Mouse (Mus musculus): ENCODE results near the gene Ggt1. TPM values are rescaled to one million over a fixed set of nuclear protein-coding genes. Genes with fewer than 3 reads are reported as not detected.
"Not testable (repeated sequence)": the region's sequence is repeated elsewhere in the genome, so short reads cannot be mapped to it uniquely, and the experiment has no call there.

Gene Ggt1
- polyA plus RNA-seq, 2 experiments, result 0.34 to 1.3 TPM

GRCm38 (mm10) chr10:75562596-75562995, 1.2 kb downstream of the Ggt1 start:
- DNase-seq (ENCODE audit: low spot score) (no peak), ATAC-seq (ENCODE audit: low FRiP score, low read depth) (no peak)
- 83% methylated on average over 8 of the region's 8 CpGs for WGBS
- peaks cover 19% of the 10 kb centered on the region for H3K27me3 ChIP-seq (ENCODE audit: control insufficient read depth, insufficient read depth, low read length)
- no peak overlapping the region for H3K27ac ChIP-seq (replicated peaks; ENCODE audit: low read depth, low read length)
- H3K4me1 ChIP-seq (ENCODE audit: control insufficient read depth, insufficient read depth, low read length), result peaks cover 16% of the 10 kb centered on the region
- TF ChIP-seq POLR2A (IDR thresholded peaks at IDR 0.05; ENCODE audit: borderline replicate concordance, extremely low read depth, insufficient read depth, insufficient read length), result no peak
- H3K4me3 ChIP-seq (replicated peaks; ENCODE audit: low read length), result no peak overlapping the region
- H3K9ac ChIP-seq (ENCODE audit: low read depth, low read length, severe bottlenecking), result no peak overlapping the region
- H3K4me2 ChIP-seq (replicated peaks; ENCODE audit: low read depth, low read length, severe bottlenecking), result no peak overlapping the region
- H3K36me3 ChIP-seq (ENCODE audit: control insufficient read depth, insufficient read depth, low read length), result no peaks in the 10 kb centered on the region
- no peaks in the 10 kb centered on the region for H3K9me3 ChIP-seq (ENCODE audit: control insufficient read depth, low read length)

GRCm38 (mm10) chr10:75564687-75565265, 3.4 kb downstream of the Ggt1 start:
- peaks cover 12% of the 10 kb centered on the region for H3K27me3 ChIP-seq (ENCODE audit: control insufficient read depth, insufficient read depth, low read length)
- ATAC-seq (ENCODE audit: low FRiP score, low read depth) (no peak), DNase-seq (ENCODE audit: low spot score) (no peak)
- H3K4me1 ChIP-seq (ENCODE audit: control insufficient read depth, insufficient read depth, low read length), result peaks cover 4% of the 10 kb centered on the region
- no peaks in the 10 kb centered on the region for H3K9me3 ChIP-seq (ENCODE audit: control insufficient read depth, low read length)
- no peak overlapping the region for H3K9ac ChIP-seq (ENCODE audit: low read depth, low read length, severe bottlenecking)
- no peak for TF ChIP-seq POLR2A (IDR thresholded peaks at IDR 0.05; ENCODE audit: borderline replicate concordance, extremely low read depth, insufficient read depth, insufficient read length)
- 81% methylated on average over 12 of the region's 12 CpGs for WGBS
- no peaks in the 10 kb centered on the region for H3K36me3 ChIP-seq (ENCODE audit: control insufficient read depth, insufficient read depth, low read length)
- no peak overlapping the region for H3K4me3 ChIP-seq (replicated peaks; ENCODE audit: low read length)
- H3K4me2 ChIP-seq (replicated peaks; ENCODE audit: low read depth, low read length, severe bottlenecking), result no peak overlapping the region
- H3K27ac ChIP-seq (replicated peaks; ENCODE audit: low read depth, low read length), result no peak overlapping the region

- DNase-seq (ENCODE audit: low spot score), result no peak
- H3K9ac ChIP-seq (ENCODE audit: low read depth, low read length, severe bottlenecking), result no peak overlapping the region
- TF ChIP-seq POLR2A (IDR thresholded peaks at IDR 0.05; ENCODE audit: borderline replicate concordance, extremely low read depth, insufficient read depth, insufficient read length), result no peak
- H3K4me1 ChIP-seq (ENCODE audit: control insufficient read depth, insufficient read depth, low read length), result peaks cover 1% of the 10 kb centered on the region; the same call in 1 of the 2 replicates
- H3K36me3 ChIP-seq (ENCODE audit: control insufficient read depth, insufficient read depth, low read length), result no peaks in the 10 kb centered on the region
- H3K4me3 ChIP-seq (replicated peaks; ENCODE audit: low read length), result no peak overlapping the region
- H3K27ac ChIP-seq (replicated peaks; ENCODE audit: low read depth, low read length), result no peak overlapping the region
- H3K27me3 ChIP-seq (ENCODE audit: control insufficient read depth, insufficient read depth, low read length), result peaks cover 6% of the 10 kb centered on the region; the same call in 1 of the 2 replicates
- ATAC-seq (ENCODE audit: low FRiP score, low read depth), result no peak
- H3K9me3 ChIP-seq (ENCODE audit: control insufficient read depth, low read length), result no peaks in the 10 kb centered on the region
- no peak overlapping the region for H3K4me2 ChIP-seq (replicated peaks; ENCODE audit: low read depth, low read length, severe bottlenecking)
- 61% methylated on average over 6 of the region's 6 CpGs for WGBS
These were observed 4.0 kb downstream of the Ggt1 start for GRCm38 (mm10) chr10:75565436-75565835.

GRCm38 (mm10) chr10:75565906-75566305, 4.5 kb downstream of the Ggt1 start:
- H3K9me3 ChIP-seq (ENCODE audit: control insufficient read depth, low read length), result no peaks in the 10 kb centered on the region
- peaks cover 3% of the 10 kb centered on the region; the same call in 1 of the 2 replicates for H3K27me3 ChIP-seq (ENCODE audit: control insufficient read depth, insufficient read depth, low read length)
- ATAC-seq (ENCODE audit: low FRiP score, low read depth) (no peak), DNase-seq (ENCODE audit: low spot score) (no peak)
- no peak overlapping the region for H3K4me2 ChIP-seq (replicated peaks; ENCODE audit: low read depth, low read length, severe bottlenecking)
- H3K4me3 ChIP-seq (replicated peaks; ENCODE audit: low read length), result no peak overlapping the region
- no peak overlapping the region for H3K27ac ChIP-seq (replicated peaks; ENCODE audit: low read depth, low read length)
- H3K36me3 ChIP-seq (ENCODE audit: control insufficient read depth, insufficient read depth, low read length), result no peaks in the 10 kb centered on the region
- H3K4me1 ChIP-seq (ENCODE audit: control insufficient read depth, insufficient read depth, low read length), result no peaks in the 10 kb centered on the region
- H3K9ac ChIP-seq (ENCODE audit: low read depth, low read length, severe bottlenecking), result no peak overlapping the region
- WGBS, result 61% methylated on average over 7 of the region's 7 CpGs
- TF ChIP-seq POLR2A (IDR thresholded peaks at IDR 0.05; ENCODE audit: borderline replicate concordance, extremely low read depth, insufficient read depth, insufficient read length), result no peak

GRCm38 (mm10) chr10:75566321-75566720, 4.9 kb downstream of the Ggt1 start:
- H3K9me3 ChIP-seq (ENCODE audit: control insufficient read depth, low read length), result no peaks in the 10 kb centered on the region
- DNase-seq (ENCODE audit: low spot score) (no peak), ATAC-seq (ENCODE audit: low FRiP score, low read depth) (no peak)
- no peak overlapping the region for H3K4me3 ChIP-seq (replicated peaks; ENCODE audit: low read length)
- H3K4me1 ChIP-seq (ENCODE audit: control insufficient read depth, insufficient read depth, low read length), result no peaks in the 10 kb centered on the region
- WGBS, result 76% methylated on average over 5 of the region's 5 CpGs
- no peaks in the 10 kb centered on the region for H3K36me3 ChIP-seq (ENCODE audit: control insufficient read depth, insufficient read depth, low read length)
- TF ChIP-seq POLR2A (IDR thresholded peaks at IDR 0.05; ENCODE audit: borderline replicate concordance, extremely low read depth, insufficient read depth, insufficient read length), result no peak
- H3K27me3 ChIP-seq (ENCODE audit: control insufficient read depth, insufficient read depth, low read length), result no peaks in the 10 kb centered on the region
- H3K9ac ChIP-seq (ENCODE audit: low read depth, low read length, severe bottlenecking), result no peak overlapping the region
- no peak overlapping the region for H3K4me2 ChIP-seq (replicated peaks; ENCODE audit: low read depth, low read length, severe bottlenecking)
- no peak overlapping the region for H3K27ac ChIP-seq (replicated peaks; ENCODE audit: low read depth, low read length)

- not testable (repeated sequence) for DNase-seq (ENCODE audit: low spot score); ATAC-seq (ENCODE audit: low FRiP score, low read depth); H3K9me3 ChIP-seq (ENCODE audit: control insufficient read depth, low read length); H3K4me3 ChIP-seq (replicated peaks; ENCODE audit: low read length); H3K27me3 ChIP-seq (ENCODE audit: control insufficient read depth, insufficient read depth, low read length); H3K36me3 ChIP-seq (ENCODE audit: control insufficient read depth, insufficient read depth, low read length); H3K4me1 ChIP-seq (ENCODE audit: control insufficient read depth, insufficient read depth, low read length); H3K27ac ChIP-seq (replicated peaks; ENCODE audit: low read depth, low read length); H3K9ac ChIP-seq (ENCODE audit: low read depth, low read length, severe bottlenecking); H3K4me2 ChIP-seq (replicated peaks; ENCODE audit: low read depth, low read length, severe bottlenecking)
- 81% methylated on average over 2 of the region's 2 CpGs for WGBS
These were observed 5.4 kb downstream of the Ggt1 start for GRCm38 (mm10) chr10:75566765-75567164.
